Mouse (Mus musculus) heart, embryonic 11.5 days (tissue): ENCODE results near the gene Olr1. TPM values are rescaled to one million over a fixed set of nuclear protein-coding genes. Genes with fewer than 3 reads are reported as not detected.

ENCODE experiments used
- ATAC-seq: fragments of 200-750 bp; cut with Nextera tagmentation; replicated peaks from 2 replicates; pipeline ENCODE4 v1.8.0; 2017; ENCODE audit warnings: moderate library complexity; ENCODE audit not compliant: insufficient number of reproducible peaks, low FRiP score, low TSS enrichment
- H3K27ac ChIP-seq: fragments of 300-500 bp; sonication (generic); 2 replicates; pipeline ENCODE4 v1.5.1; 2014; ENCODE audit warnings: mild to moderate bottlenecking, low read depth, low read length
- H3K27me3 ChIP-seq: fragments of 300-500 bp; sonication (generic); 2 replicates; pipeline ENCODE4 v1.6.1; 2014; ENCODE audit warnings: mild to moderate bottlenecking, low read length, mixed read lengths; ENCODE audit not compliant: control insufficient read depth, insufficient read depth
- H3K36me3 ChIP-seq: fragments of 300-500 bp; sonication (generic); 2 replicates; pipeline ENCODE4 v1.6.1; 2014; ENCODE audit warnings: mild to moderate bottlenecking, low read length, moderate library complexity, mixed read lengths; ENCODE audit not compliant: control insufficient read depth, insufficient read depth
- H3K4me1 ChIP-seq: fragments of 300-500 bp; sonication (generic); 2 replicates; pipeline ENCODE4 v1.6.1; 2014; ENCODE audit warnings: low read length; ENCODE audit not compliant: control insufficient read depth, insufficient read depth
- H3K4me2 ChIP-seq: fragments of 300-500 bp; sonication (generic); 2 replicates; pipeline ENCODE4 v1.6.1; 2014; ENCODE audit warnings: mild to moderate bottlenecking, moderate library complexity
- H3K4me3 ChIP-seq: fragments of 300-500 bp; sonication (generic); 2 replicates; pipeline ENCODE4 v1.5.1; 2014; ENCODE audit warnings: low read depth, low read length
- H3K9ac ChIP-seq: fragments of 300-500 bp; sonication (generic); 2 replicates; pipeline ENCODE4 v1.6.1; 2014; ENCODE audit warnings: mild to moderate bottlenecking, low read depth, low read length, moderate library complexity
- H3K9me3 ChIP-seq: fragments of 300-500 bp; sonication (generic); replicated peaks from 2 replicates; pipeline ENCODE4 v1.6.1; 2016; ENCODE audit warnings: low read length; ENCODE audit not compliant: control insufficient read depth
- WGBS: fragments of 180-500 bp; shearing (Covaris S2); extraction: QIAGEN DNeasy Blood & Tissue Kit; methylation state at CpG from one replicate; pipeline ENCODE4 v1.1.7; 2014; ENCODE audit not compliant: insufficient replicate concordance; 5-methylcytosine and 5-hydroxymethylcytosine counted together
- polyA plus RNA-seq: library from polyadenylated mRNA; unstranded; fragments of >200 nt; fragmentation: Nextera tagmentation; extraction: Ambion mirVana; gene quantifications from 2 replicates; pipeline ENCODE4 v1.2.1, GENCODE M21; 2014

Gene Olr1
- polyA plus RNA-seq, 1 experiment from 2014 or later: 0.26 TPM

GRCm38 (mm10) chr6:129451411-129452039, 55.4 kb downstream of the Olr1 start, which contains the start of gene Clec1a:
Gene Clec1a (minus strand): TSS chr6:129452000.
- no peaks in the 10 kb centered on the region for H3K4me1 ChIP-seq
- no peak within 1 kb of the TSS for H3K27ac ChIP-seq
- 51% methylated on average over 13 of the region's 13 CpGs for WGBS
- H3K9me3 ChIP-seq: no peaks in the 10 kb centered on the region
- H3K27me3 ChIP-seq: no peaks in the 10 kb centered on the region
- H3K9ac ChIP-seq: no peak within 1 kb of the TSS
- no peaks in the 10 kb centered on the region for H3K36me3 ChIP-seq
- ATAC-seq: no peak
- no peak within 1 kb of the TSS for H3K4me3 ChIP-seq
- H3K4me2 ChIP-seq: peak within 1 kb of the TSS; percentile 11; the same call in 1 of the 2 replicates

- no peaks in the 10 kb centered on the region for H3K9me3 ChIP-seq
- no peak overlapping the region for H3K9ac ChIP-seq
- WGBS: 73% methylated on average over 6 of the region's 6 CpGs
- H3K4me1 ChIP-seq: no peaks in the 10 kb centered on the region
- no peaks in the 10 kb centered on the region for H3K36me3 ChIP-seq
- no peak overlapping the region for H3K27ac ChIP-seq
- H3K4me3 ChIP-seq: no peak overlapping the region
- no peak for ATAC-seq
- H3K27me3 ChIP-seq: no peaks in the 10 kb centered on the region
- H3K4me2 ChIP-seq: no peak overlapping the region
Observed at GRCm38 (mm10) chr6:129449743-129450142, 57.2 kb downstream of the Olr1 start.

GRCm38 (mm10) chr6:129438033-129438432, 68.9 kb downstream of the Olr1 start:
- H3K4me1 ChIP-seq: no peaks in the 10 kb centered on the region
- H3K27ac ChIP-seq: no peak overlapping the region
- no peak overlapping the region for H3K9ac ChIP-seq
- WGBS: 82% methylated on average over 2 of the region's 2 CpGs
- no peaks in the 10 kb centered on the region for H3K36me3 ChIP-seq
- ATAC-seq: no peak
- no peak overlapping the region for H3K4me2 ChIP-seq
- H3K9me3 ChIP-seq: no peaks in the 10 kb centered on the region
- H3K4me3 ChIP-seq: no peak overlapping the region
- no peaks in the 10 kb centered on the region for H3K27me3 ChIP-seq

GRCm38 (mm10) chr6:129436025-129436424, 70.9 kb downstream of the Olr1 start:
- Histone ChIP-seq H3K4me1 (no peaks in the 10 kb centered on the region), H3K9me3 (no peaks in the 10 kb centered on the region), H3K27ac (no peak overlapping the region), H3K9ac (no peak overlapping the region), H3K36me3 (no peaks in the 10 kb centered on the region), H3K4me2 (no peak overlapping the region), H3K4me3 (no peak overlapping the region), H3K27me3 (no peaks in the 10 kb centered on the region)
- 83% methylated on average over 3 of the region's 3 CpGs for WGBS
- no peak for ATAC-seq

Other genes starting within 250 kb of the Olr1 start
- not detected in 2 replicates for gene Cd69, start 231.7 kb downstream of the Olr1 start, polyA plus RNA-seq
- gene 4922502D21Rik, start 175.4 kb downstream of the Olr1 start, polyA plus RNA-seq: not detected in 2 replicates
- 0.31 and 0.42 TPM in 2 replicates for gene Clec12a, start 164.5 kb downstream of the Olr1 start, polyA plus RNA-seq
- 0.42 and 0.84 TPM in 2 replicates for gene Clec12b, start 121.3 kb downstream of the Olr1 start, polyA plus RNA-seq
- gene Clec1b, start 109.9 kb downstream of the Olr1 start, polyA plus RNA-seq: 7.4 and 8.8 TPM in 2 replicates
- gene Clec9a, start 98.3 kb downstream of the Olr1 start, polyA plus RNA-seq: 0.23 and 0.36 TPM in 2 replicates
- gene Clec1a, start 55.2 kb downstream of the Olr1 start, polyA plus RNA-seq: 0.18 and 0.86 TPM in 2 replicates
- gene Tmem52b, start 5.4 kb upstream of the Olr1 start, polyA plus RNA-seq: not detected in 2 replicates
- gene Gabarapl1, start 26.0 kb upstream of the Olr1 start, polyA plus RNA-seq: 12.5 and 15.4 TPM in 2 replicates
- gene Klre1, start 70.7 kb upstream of the Olr1 start, polyA plus RNA-seq: not detected in 2 replicates
- gene Klrd1, start 84.6 kb upstream of the Olr1 start, polyA plus RNA-seq: not detected in 2 replicates
- not detected in 2 replicates for gene Klrk1, start 116.7 kb upstream of the Olr1 start, polyA plus RNA-seq
- not detected in 2 replicates for gene Klrc3, start 136.2 kb upstream of the Olr1 start, polyA plus RNA-seq
- not detected in 2 replicates for gene Klrc2, start 153.5 kb upstream of the Olr1 start, polyA plus RNA-seq
- not detected in 2 replicates for gene Klrc1, start 171.8 kb upstream of the Olr1 start, polyA plus RNA-seq
- gene Klri1, start 210.0 kb upstream of the Olr1 start, polyA plus RNA-seq: not detected in 2 replicates
- gene Klri2, start 233.3 kb upstream of the Olr1 start, polyA plus RNA-seq: not detected in 2 replicates